Mouse (Mus musculus) stomach, postnatal 0 days (tissue): ENCODE measurements around the gene Smok2a. TPM values are rescaled to one million over a fixed set of nuclear protein-coding genes. Genes with fewer than 3 reads are reported as not detected.
A peak's percentile ranks its signal among the peaks of the same experiment; 100 is the strongest.
"Not testable (repeated sequence)": the region's sequence is repeated elsewhere in the genome, so short reads cannot be mapped to it uniquely, and the experiment has no call there.

ENCODE experiments used
- ATAC-seq: fragments of 200-750 bp; cut with Nextera tagmentation; 2 replicates; pipeline ENCODE4 v1.8.0; 2017; ENCODE audit not compliant: low FRiP score, low TSS enrichment
- DNase-seq: peaks from one replicate; pipeline ENCODE4 v3.0.0-alpha.2; 2016; ENCODE audit warnings: low spot score
- H3K27ac ChIP-seq: fragments of 300-500 bp; sonication (generic); replicated peaks from 2 replicates; pipeline ENCODE4 v1.5.1; 2014; ENCODE audit warnings: mild to moderate bottlenecking, control low read depth
- H3K27me3 ChIP-seq: fragments of 300-500 bp; sonication (generic); 2 replicates; pipeline ENCODE4 v1.6.1; 2014; ENCODE audit warnings: low read length; ENCODE audit not compliant: control insufficient read depth, insufficient read depth
- H3K36me3 ChIP-seq: fragments of 300-500 bp; sonication (generic); 2 replicates; pipeline ENCODE4 v1.6.1; 2014; ENCODE audit warnings: low read length, mixed read lengths; ENCODE audit not compliant: control insufficient read depth, insufficient read depth
- H3K4me1 ChIP-seq: fragments of 300-500 bp; sonication (generic); replicated peaks from 2 replicates; pipeline ENCODE4 v1.6.1; 2014; ENCODE audit warnings: antibody characterized with exemption; ENCODE audit not compliant: control insufficient read depth, insufficient read depth
- H3K4me2 ChIP-seq: fragments of 300-500 bp; sonication (generic); replicated peaks from 2 replicates; pipeline ENCODE4 v1.6.1; 2014; ENCODE audit warnings: low read depth, mild to moderate bottlenecking, control low read depth, moderate library complexity
- H3K4me3 ChIP-seq: fragments of 300-500 bp; sonication (generic); 2 replicates; pipeline ENCODE4 v1.5.1; 2014; ENCODE audit warnings: low read depth, low read length, control low read depth
- H3K9ac ChIP-seq: fragments of 300-500 bp; sonication (generic); 2 replicates; pipeline ENCODE4 v1.6.1; 2014; ENCODE audit warnings: mild to moderate bottlenecking, low read length, control low read depth, mixed read lengths
- H3K9me3 ChIP-seq: fragments of 300-500 bp; sonication (generic); 2 replicates; pipeline ENCODE4 v1.6.1; 2016; ENCODE audit warnings: low read length; ENCODE audit not compliant: control insufficient read depth
- WGBS: fragments of 180-500 bp; shearing (Covaris S2); extraction: QIAGEN DNeasy Blood & Tissue Kit; methylation state at CpG from one replicate; pipeline ENCODE4 v1.1.7; 2014; 5-methylcytosine and 5-hydroxymethylcytosine counted together
- polyA plus RNA-seq: library from polyadenylated mRNA; unstranded; fragments of >200 nt; fragmentation: Nextera tagmentation; extraction: Ambion mirVana; gene quantifications from 2 replicates; pipeline ENCODE4 v1.2.1, GENCODE M21; 2015

Gene Smok2a
- polyA plus RNA-seq, 1 experiment from 2014 or later = not detected

DNA sequence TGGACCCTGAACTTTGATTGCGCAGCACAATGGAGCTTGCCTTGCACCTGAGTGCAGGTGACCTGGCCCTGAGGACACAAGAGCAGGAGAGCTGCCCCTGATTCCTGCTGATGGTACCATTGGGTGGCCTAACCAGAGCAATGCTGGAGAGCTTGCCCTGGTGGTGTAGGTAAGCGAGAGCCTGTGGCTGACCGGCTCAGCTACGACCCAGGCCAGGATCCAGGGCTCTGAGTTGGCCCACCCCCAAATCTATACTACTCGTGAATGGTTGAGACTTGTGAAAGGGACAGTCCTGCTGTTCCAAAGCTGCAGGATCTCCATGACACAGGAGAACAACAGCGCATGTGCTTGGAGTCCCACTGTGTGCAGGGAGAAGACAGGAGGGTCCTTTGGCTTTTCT, 34.4 kb upstream of the Smok2a start:
- not testable (repeated sequence) for H3K27me3 ChIP-seq, ATAC-seq, H3K27ac ChIP-seq, H3K9ac ChIP-seq, H3K4me1 ChIP-seq, H3K4me2 ChIP-seq, H3K36me3 ChIP-seq, H3K9me3 ChIP-seq, H3K4me3 ChIP-seq, DNase-seq
- 85% methylated on average over 6 of the region's 6 CpGs for WGBS

DNA sequence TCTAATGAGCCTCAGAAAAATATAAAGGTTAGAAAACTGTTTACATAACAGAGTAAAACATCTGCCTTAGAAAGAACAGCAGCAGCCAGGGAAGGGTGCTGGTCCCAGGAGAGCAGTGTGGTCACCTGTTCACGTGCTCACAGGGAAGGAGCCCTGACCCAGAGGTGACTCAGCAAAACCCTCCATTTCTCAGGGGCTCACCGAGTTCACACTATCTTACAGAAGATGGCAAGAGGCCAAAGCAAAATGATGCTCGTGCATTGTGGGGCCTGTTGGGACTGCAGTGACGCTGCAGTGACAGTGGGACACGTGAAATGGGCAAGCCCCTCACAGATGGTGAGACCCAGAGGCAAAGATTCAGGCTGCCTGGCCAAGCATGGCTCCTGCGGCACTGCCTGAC, 33.4 kb upstream of the Smok2a start:
- not testable (repeated sequence) for ATAC-seq, H3K27ac ChIP-seq, H3K4me2 ChIP-seq, H3K9ac ChIP-seq, DNase-seq, H3K4me1 ChIP-seq, H3K4me3 ChIP-seq, H3K9me3 ChIP-seq, H3K27me3 ChIP-seq, H3K36me3 ChIP-seq
- WGBS = 59% methylated on average over 6 of the region's 6 CpGs

DNA sequence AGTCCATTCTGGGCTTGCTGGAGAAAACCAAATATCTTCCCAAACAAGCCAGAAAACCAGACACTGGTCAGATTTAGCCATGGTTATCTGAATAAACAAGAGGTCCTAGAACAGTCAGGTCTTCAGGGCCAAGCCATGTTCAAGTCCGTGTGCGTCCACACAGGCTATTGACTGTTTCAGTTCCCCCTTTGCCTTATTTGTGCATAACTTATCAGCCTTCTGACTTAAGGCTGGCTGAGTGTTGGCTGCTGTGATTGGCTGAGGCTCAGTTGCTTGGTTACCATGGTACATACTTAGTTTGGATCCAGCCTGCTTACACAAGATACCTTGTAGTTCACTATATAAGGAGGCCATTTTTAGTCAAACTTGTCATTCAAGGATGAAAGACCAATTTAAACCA, 32.1 kb upstream of the Smok2a start:
- H3K4me1 ChIP-seq, H3K9ac ChIP-seq, DNase-seq, H3K27ac ChIP-seq, H3K27me3 ChIP-seq, H3K9me3 ChIP-seq, H3K4me2 ChIP-seq, H3K4me3 ChIP-seq, H3K36me3 ChIP-seq, ATAC-seq: not testable (repeated sequence)
- WGBS = 84% methylated on average over 2 of the region's 2 CpGs

DNA sequence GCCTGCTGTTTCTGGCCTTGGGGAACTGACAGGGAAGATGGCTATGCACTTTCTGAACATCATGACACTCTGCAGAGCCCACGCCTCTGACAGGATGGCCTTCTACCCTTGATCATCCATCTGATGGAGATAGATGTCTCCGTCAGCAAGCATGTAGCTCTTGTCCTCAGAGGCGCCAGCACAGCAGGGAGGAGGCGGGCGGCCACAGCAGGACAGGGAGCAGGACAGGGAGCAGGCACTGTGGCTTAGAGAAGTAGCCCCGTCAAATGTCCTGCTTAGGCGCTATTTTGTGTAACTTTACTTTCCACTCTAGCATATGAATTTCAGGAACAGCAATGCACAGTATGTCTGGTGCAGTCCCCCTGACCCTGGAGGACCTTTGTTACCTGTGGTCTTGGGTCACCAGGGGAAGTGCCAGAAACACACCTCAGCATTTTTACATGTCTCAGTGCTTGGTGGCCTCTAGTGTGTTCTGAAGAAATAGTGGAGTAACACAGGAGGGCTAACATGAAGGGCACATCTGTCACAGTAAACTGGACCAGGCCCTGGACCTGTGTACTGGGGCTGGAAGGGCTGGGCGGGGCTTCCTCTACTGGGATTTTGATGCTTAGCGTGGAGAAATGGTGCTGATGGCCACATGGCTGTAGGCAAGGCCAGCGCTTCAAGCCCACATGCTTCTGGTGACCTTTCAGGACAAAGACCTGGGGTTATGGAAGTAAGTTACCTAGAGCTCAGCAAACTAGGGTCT, 30.0 kb upstream of the Smok2a start:
- H3K4me2 ChIP-seq, DNase-seq, H3K27ac ChIP-seq, ATAC-seq, H3K4me1 ChIP-seq, H3K4me3 ChIP-seq, H3K9me3 ChIP-seq, H3K36me3 ChIP-seq, H3K9ac ChIP-seq, H3K27me3 ChIP-seq: not testable (repeated sequence)
- 85% methylated on average over 10 of the region's 10 CpGs for WGBS

DNA sequence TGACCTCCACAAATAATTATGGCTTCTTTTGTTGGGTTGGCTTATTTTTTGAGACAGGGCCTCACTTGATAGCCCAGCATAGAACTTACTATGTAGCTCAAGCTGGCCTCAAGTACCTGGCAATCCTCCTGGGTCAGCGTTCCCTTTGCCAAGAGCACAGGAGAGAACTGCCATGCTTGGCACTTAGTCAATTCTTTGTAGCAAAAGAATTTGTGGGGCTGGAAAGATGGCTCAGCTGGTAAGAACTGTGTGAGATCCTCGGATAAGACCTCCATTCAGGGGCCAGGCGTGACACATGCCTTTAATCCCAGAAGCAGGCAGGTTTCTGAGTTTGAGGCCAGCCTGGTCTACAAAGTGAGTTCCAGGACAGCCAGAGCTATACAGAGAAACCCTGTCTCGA, 24.5 kb upstream of the Smok2a start:
- not testable (repeated sequence) for ATAC-seq, H3K27me3 ChIP-seq, H3K4me1 ChIP-seq, H3K9me3 ChIP-seq, H3K27ac ChIP-seq, H3K4me3 ChIP-seq, DNase-seq, H3K4me2 ChIP-seq, H3K9ac ChIP-seq, H3K36me3 ChIP-seq
- WGBS = 62% methylated on average over 4 of the region's 4 CpGs

DNA sequence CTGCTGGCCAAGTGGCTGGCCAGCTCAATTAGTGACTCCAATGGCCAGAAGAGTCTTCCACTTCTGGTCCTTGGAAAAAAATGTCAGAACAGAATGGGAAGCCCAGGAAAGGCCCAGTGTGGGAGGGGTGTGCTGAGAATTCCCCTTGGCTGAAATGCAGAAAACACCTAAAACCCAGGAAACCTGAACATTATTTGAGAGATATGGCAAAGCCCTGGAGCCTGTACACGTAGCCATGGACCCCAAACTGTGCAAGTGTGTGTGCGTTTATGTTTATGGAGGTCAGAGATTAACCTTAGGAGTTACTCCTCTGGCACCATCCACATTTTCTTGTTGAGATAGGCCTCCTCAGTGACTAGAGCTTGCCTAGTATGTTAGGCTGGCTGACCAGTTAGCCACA, 22.2 kb upstream of the Smok2a start:
- 93% methylated on average over 2 of the region's 2 CpGs for WGBS
- H3K9ac ChIP-seq, H3K4me2 ChIP-seq, H3K9me3 ChIP-seq, H3K27ac ChIP-seq, H3K4me3 ChIP-seq, H3K4me1 ChIP-seq, H3K27me3 ChIP-seq, H3K36me3 ChIP-seq, DNase-seq: not testable (repeated sequence)
- ATAC-seq = peak; percentile 28; the same call in 1 of the 2 replicates

DNA sequence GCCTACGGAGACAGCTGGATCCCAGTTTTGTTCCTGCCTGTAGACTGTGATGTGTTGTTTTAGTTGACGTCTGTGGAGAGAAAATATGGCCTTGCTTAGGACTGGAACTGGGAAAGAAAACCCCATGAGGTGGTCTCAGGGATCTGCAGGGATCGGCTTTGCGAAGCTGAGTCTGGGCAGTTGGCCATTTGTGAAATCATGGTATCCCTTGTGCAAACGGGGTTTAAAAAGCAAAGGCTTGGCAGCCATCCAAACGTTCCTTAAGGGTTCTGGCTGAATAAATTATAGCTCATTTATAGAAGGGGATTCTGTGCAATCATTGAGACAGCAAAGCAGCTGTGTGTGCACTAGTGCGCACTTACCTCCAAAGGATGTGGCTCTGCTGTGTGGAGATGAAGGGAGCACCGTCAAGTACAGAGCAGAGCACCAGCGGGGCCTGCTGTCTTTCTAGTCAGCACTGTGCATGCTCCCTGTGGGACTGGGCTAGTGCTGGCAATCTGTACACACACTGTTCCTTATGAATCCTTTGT, 21.0 kb upstream of the Smok2a start:
- 64% methylated on average over 8 of the region's 9 CpGs for WGBS
- H3K4me3 ChIP-seq, H3K9ac ChIP-seq, H3K9me3 ChIP-seq, H3K27me3 ChIP-seq, DNase-seq, H3K4me2 ChIP-seq, H3K4me1 ChIP-seq, H3K36me3 ChIP-seq, H3K27ac ChIP-seq: not testable (repeated sequence)
- ATAC-seq = peak; percentile 19; the same call in 1 of the 2 replicates

DNA sequence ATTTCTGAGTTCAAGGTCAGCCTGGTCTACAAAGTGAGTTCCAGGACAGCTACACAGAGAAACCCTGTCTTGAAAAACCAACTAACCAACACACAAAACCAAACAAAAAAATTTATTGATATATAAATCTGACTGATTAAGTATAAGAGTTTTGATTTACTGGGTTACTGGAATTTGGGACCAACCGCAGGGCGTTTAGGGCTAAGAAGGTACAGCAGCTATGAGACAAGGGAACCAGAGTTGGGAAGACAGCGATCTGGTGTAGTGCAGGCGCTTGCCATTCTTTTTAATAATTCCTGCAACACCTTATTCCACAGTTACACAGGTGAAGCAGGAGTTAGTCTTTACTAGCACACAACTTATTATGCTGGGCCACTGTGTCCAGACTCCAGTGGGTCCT, 19.4 kb upstream of the Smok2a start:
- H3K27ac ChIP-seq, ATAC-seq, DNase-seq, H3K27me3 ChIP-seq, H3K9me3 ChIP-seq, H3K36me3 ChIP-seq, H3K9ac ChIP-seq, H3K4me1 ChIP-seq, H3K4me3 ChIP-seq, H3K4me2 ChIP-seq: not testable (repeated sequence)
- 82% methylated on average over 4 of the region's 4 CpGs for WGBS

DNA sequence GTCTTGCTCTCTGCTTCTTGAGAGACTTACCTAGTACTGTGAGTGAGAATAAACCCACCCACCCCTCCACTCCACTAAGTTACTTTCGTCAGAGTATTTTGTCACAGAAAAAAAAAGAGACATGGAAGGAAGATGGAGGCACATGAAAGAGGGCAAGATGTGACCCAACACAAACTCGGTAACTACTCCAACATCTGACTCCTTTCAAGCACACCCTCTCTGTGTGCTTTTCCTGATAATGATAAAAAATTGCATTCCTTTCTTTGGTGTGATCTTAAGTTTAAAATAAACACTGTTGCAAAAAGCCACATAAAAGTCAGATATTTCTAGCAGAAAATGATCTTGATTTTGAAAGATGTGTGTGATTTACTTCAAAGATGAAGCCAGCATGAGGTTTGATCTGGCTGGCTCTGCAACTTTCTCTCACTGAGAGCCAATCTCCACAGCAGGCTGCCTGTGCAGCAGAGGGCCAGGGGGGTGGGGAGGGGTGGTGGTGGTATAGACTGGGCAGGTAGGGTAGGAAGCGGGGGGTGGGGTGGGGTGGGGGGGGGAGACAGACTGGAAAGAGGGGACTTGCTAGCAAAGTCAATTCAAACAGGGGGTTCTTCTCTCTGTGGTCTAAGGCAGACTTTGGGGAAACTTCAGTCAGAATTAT, 18.4 kb upstream of the Smok2a start:
- WGBS = 76% methylated on average over 2 of the region's 3 CpGs
- H3K9me3 ChIP-seq, H3K4me3 ChIP-seq, ATAC-seq, DNase-seq, H3K36me3 ChIP-seq, H3K4me2 ChIP-seq, H3K27ac ChIP-seq, H3K27me3 ChIP-seq, H3K4me1 ChIP-seq, H3K9ac ChIP-seq: not testable (repeated sequence)
